Mouse (Mus musculus): ENCODE measurements around the gene Tank.

DNA sequence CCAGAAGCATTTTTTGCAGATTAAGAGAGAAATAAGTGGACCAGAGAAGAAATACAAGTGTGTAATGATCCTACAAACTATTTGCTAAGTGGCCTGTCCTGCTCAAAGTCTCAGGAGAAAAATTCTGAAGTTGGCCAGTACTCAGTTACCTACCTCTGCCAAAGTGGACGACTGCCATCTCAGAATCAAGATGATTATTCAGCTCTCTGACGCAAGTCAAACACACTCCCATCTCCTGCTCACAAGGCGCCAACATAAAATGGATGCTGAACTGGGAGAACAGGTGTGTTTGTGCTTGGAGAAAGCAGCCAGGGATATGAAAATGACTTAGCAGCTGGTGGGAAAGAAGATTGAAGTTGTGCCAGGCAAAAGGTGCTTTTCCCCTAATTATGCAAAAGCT lies 21.7 kb upstream of the Tank start:
- TF ChIP-seq MYOD1 (IDR thresholded peaks at IDR 0.05; ENCODE audit: control insufficient read depth in 1 of 3, insufficient read length in 2 of 3, low read depth in 2 of 3), result no peak
- TF ChIP-seq POLR2A (IDR thresholded peaks at IDR 0.05; ENCODE audit: insufficient read length, low read depth), result no peak
- no peak for TF ChIP-seq TCF12 (IDR thresholded peaks at IDR 0.05; ENCODE audit: insufficient read depth, poor library complexity, severe bottlenecking)
- TF ChIP-seq SRF (IDR thresholded peaks at IDR 0.05; ENCODE audit: control insufficient read depth, insufficient read length, low read depth), result no peak
- no peak for TF ChIP-seq MAX (IDR thresholded peaks at IDR 0.05; ENCODE audit: low read depth)
- no peak for TF ChIP-seq USF1 (IDR thresholded peaks at IDR 0.05; ENCODE audit: low read depth)
- no peak for TF ChIP-seq E2F4 (IDR thresholded peaks at IDR 0.05; ENCODE audit: insufficient read depth)
- TF ChIP-seq TCF3 (IDR thresholded peaks at IDR 0.05; ENCODE audit: insufficient read length, low read depth), result no peak
